Mouse (Mus musculus) brown adipose tissue, adult 24 weeks (tissue): ENCODE results near the gene Mtcl1. TPM values are rescaled to one million over a fixed set of nuclear protein-coding genes. Genes with fewer than 3 reads are reported as not detected.

ENCODE experiments used
- H3K27ac ChIP-seq: fragments of 200-500 bp; replicated peaks from 2 replicates; pipeline ENCODE4 v1.5.1; 2012; ENCODE audit warnings: low read depth, mild to moderate bottlenecking, low read length
- H3K4me1 ChIP-seq: fragments of 200-500 bp; 2 replicates; pipeline ENCODE4 v1.6.1; 2012; ENCODE audit warnings: low read length, mixed read lengths; ENCODE audit not compliant: control insufficient read depth, insufficient read depth, insufficient read length
- H3K4me3 ChIP-seq: fragments of 200-500 bp; 2 replicates; pipeline ENCODE4 v1.5.1; 2012; ENCODE audit warnings: low read depth, mild to moderate bottlenecking, low read length, moderate library complexity; ENCODE audit not compliant: insufficient read depth
- polyA plus RNA-seq: library from polyadenylated mRNA; stranded (reverse); fragments of >200 nt; gene quantifications from 2 replicates; pipeline ENCODE4 v1.2.4, GENCODE M21; 2012; ENCODE audit not compliant: missing spikeins, insufficient read depth, insufficient read length

Gene Mtcl1
- polyA plus RNA-seq, 1 experiment: 0.24 TPM

- H3K4me3 ChIP-seq: no peak overlapping the region
- H3K27ac ChIP-seq: no peak overlapping the region
- H3K4me1 ChIP-seq: peaks cover 6% of the 10 kb centered on the region; the same call in 1 of the 2 replicates
These were observed 21.7 kb upstream of the Mtcl1 start for GRCm38 (mm10) chr17:66471252-66471651.

GRCm38 (mm10) chr17:66470020-66470419 is 20.5 kb upstream of the Mtcl1 start:
- Histone ChIP-seq H3K27ac (no peak overlapping the region), H3K4me1 (peaks cover 6% of the 10 kb centered on the region; the same call in 1 of the 2 replicates), H3K4me3 (no peak overlapping the region)

DNA sequence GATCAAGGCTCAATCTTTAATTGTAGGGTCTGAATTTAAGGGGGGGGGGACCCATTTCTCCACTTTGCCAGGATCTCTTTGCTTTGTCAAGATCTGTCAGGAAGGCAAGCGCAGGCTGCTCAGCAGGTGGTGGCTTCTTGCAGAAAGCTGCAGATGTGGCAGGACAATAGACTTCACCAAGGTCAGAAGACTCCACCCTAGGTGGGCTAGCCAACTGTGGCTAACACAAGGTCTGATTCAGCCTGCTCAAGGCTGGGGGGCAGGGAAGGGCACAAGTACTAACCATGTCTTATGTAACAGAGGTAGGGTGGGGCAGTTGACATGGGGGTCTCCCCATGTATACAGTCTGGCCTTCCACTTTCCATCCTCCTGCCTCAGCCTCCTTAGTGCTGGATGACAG is 7.7 kb upstream of the Mtcl1 start:
- Histone ChIP-seq H3K4me3 (no peak overlapping the region), H3K27ac (no peak overlapping the region), H3K4me1 (no peaks in the 10 kb centered on the region)

GRCm38 (mm10) chr17:66451143-66451542 is 1.6 kb upstream of the Mtcl1 start:
- Histone ChIP-seq H3K4me1 (no peaks in the 10 kb centered on the region), H3K4me3 (no peak overlapping the region), H3K27ac (no peak overlapping the region)

- H3K4me3 ChIP-seq: peak overlapping the region; percentile 65
- H3K4me1 ChIP-seq: no peaks in the 10 kb centered on the region
- H3K27ac ChIP-seq: no peak overlapping the region
These were observed 1.0 kb upstream of the Mtcl1 start for GRCm38 (mm10) chr17:66450526-66451070.

GRCm38 (mm10) chr17:66448421-66449405 is 837 bp downstream of the Mtcl1 start:
- H3K27ac ChIP-seq: no peak overlapping the region
- no peaks in the 10 kb centered on the region for H3K4me1 ChIP-seq
- H3K4me3 ChIP-seq: peak overlapping the region; percentile 65

GRCm38 (mm10) chr17:66447978-66448377 is 1.6 kb downstream of the Mtcl1 start:
- Histone ChIP-seq H3K27ac (no peak overlapping the region), H3K4me3 (peak overlapping the region; percentile 65), H3K4me1 (no peaks in the 10 kb centered on the region)

- no peaks in the 10 kb centered on the region for H3K4me1 ChIP-seq
- H3K4me3 ChIP-seq: no peak overlapping the region
- H3K27ac ChIP-seq: no peak overlapping the region
These were observed 2.6 kb downstream of the Mtcl1 start for GRCm38 (mm10) chr17:66447007-66447312.

DNA sequence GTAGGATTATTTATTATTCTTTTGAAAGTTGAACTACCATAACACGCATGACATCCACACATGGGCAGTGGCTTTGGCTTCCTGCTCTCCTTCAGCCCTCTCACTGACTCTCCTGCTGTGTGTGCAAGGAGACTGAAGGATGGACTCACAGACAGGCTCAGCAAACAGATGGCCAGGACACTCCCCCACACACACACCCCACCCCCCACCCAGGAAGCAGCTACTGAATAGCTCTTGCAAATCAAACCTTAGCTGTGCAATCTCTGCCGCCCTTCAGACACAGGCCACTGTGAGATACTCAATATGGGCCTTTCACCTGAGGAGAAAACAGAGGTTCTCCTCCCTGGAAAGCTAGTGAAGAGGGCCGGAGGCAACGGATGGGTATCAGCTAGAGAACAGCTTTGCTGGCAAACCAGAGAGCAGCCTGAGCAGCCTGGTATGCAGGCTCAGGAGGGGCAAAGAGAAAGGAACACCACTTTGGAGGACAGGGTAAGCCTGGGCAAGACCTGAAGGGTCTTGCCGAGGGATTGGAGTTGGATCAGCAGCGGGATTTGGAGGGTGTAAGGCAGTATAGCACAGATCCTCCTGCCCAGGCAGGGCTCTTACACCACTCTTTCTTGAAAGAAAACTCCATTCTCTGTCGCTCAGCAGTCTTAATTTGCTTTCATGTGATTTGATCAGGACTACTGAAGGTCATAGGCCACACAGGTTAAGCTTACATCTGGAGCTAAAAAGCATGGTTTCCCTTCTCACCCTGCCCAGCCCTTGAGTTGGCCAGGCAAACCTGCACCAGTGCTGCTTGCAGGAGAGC is 3.1 kb downstream of the Mtcl1 start:
- Histone ChIP-seq H3K4me3 (no peak overlapping the region), H3K4me1 (no peaks in the 10 kb centered on the region)

DNA sequence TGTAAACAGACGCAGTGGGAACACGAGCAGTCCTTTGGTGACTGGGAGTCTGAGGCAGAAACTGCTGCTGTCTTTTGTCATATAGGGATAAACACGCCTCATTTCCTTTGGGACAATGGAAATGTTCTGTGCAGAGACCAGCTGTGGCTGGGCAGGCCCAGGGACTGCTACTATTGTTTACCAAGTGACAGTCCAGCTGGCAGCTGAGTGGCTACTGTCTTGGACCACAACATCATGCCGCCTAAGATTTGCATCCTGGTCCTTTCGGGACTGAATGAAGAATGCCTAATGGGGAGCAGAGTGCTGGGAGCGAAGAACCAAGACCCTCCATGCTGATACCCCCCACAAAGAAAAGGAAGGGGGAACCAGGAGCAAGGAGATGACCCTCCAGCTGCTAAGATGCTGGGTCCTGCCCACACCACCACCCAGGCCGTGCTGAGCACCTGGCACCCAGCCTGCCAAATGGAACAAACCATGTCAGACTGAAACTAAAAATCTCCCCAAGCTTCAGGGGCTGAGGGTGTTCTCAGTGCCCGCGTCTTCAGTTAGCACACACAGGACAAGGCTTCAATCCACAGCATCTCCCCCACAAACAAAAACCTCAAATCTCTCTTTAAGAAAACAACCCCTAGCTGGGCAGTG is 5.4 kb downstream of the Mtcl1 start:
- H3K4me3 ChIP-seq: no peak overlapping the region
- no peak overlapping the region for H3K27ac ChIP-seq

More for the DNA sequence above, 3.1 kb downstream of the Mtcl1 start:
- H3K27ac ChIP-seq: no peak overlapping the region

GRCm38 (mm10) chr17:66439888-66440287 is 9.7 kb downstream of the Mtcl1 start:
- no peaks in the 10 kb centered on the region for H3K4me1 ChIP-seq
- no peak overlapping the region for H3K27ac ChIP-seq
- no peak overlapping the region for H3K4me3 ChIP-seq

More for the DNA sequence above, 5.4 kb downstream of the Mtcl1 start:
- H3K4me1 ChIP-seq: no peaks in the 10 kb centered on the region

DNA sequence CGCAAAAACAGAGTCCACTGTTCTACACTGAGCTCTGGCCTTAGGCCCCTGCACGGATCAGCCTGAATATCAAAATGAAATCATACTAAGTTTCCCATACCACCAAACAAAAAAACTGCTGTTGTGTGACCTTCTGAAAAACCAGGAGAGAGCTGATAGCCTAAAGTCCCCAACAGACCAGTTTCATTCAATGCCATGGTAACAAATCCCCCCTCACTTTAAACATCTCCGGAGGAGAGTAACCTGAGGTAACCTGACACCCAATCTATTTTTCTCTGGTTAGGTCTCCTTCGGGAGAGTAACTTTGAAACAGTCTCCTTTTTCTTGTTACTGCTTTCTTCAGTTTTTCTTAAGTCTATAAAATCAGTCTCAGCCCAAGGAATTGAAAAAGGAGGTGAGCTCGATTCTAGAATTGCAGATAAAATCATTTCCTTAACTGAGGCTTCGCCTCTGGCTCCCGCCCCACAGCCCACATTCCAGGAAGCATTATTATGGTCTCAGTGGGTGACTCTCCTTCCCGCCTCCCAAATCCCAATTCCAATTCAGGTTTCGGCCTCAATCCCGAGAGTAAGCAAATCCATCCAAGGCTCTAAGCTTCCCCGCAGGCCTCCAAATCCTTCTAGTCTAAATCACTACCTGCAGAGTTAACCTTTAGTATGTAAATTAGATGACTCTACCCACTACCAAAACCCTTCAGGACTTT is 10.3 kb downstream of the Mtcl1 start:
- no peaks in the 10 kb centered on the region for H3K4me1 ChIP-seq
- H3K27ac ChIP-seq: no peak overlapping the region
- no peak overlapping the region for H3K4me3 ChIP-seq

DNA sequence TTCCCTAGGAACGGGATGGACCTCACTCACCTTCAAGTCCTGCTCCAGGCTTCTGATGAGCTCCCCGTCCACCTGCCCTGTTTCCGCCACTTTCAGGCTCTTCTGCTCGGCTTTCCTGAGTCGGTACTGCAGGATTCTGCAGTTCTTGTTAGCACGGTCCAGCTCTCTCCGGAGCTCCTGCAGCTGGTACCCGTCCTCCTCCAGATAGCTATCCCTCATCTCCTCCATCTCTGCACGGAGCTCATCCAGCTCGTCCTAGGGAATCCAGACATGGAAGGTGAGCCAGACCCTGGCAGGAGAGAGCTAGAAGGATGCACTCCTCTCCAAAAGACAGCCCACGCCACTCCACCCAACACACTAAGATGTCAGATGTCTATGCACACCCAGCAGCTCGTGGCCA is 11.4 kb downstream of the Mtcl1 start:
- H3K4me3 ChIP-seq: no peak overlapping the region
- H3K4me1 ChIP-seq: no peaks in the 10 kb centered on the region
- H3K27ac ChIP-seq: no peak overlapping the region

GRCm38 (mm10) chr17:66436811-66437210 is 12.7 kb downstream of the Mtcl1 start:
- no peak overlapping the region for H3K4me3 ChIP-seq
- H3K4me1 ChIP-seq: no peaks in the 10 kb centered on the region
- no peak overlapping the region for H3K27ac ChIP-seq
